Mouse (Mus musculus): ENCODE measurements around the gene Alk. TPM values are rescaled to one million over a fixed set of nuclear protein-coding genes. Genes with fewer than 3 reads are reported as not detected.

The Alk gene
- total and polyA plus RNA-seq, 3 experiments = 0.02 TPM; not detected in 2

- no peak overlapping the region for H3K27ac ChIP-seq
- WGBS = 61% methylated on average over 3 of the region's 3 CpGs
Measured at GRCm38 (mm10) chr17:72285961-72286360, 318.5 kb downstream of the Alk start.

GRCm38 (mm10) chr17:72278296-72278695, 326.1 kb downstream of the Alk start:
- H3K36me3 ChIP-seq (ENCODE audit: control insufficient read depth, insufficient read depth, low read length) = no peaks in the 10 kb centered on the region
- H3K79me2 ChIP-seq (replicated peaks; ENCODE audit: control insufficient read depth, insufficient read depth, low read length) = no peaks in the 10 kb centered on the region
- no peaks in the 10 kb centered on the region for H3K4me1 ChIP-seq (ENCODE audit: control insufficient read depth, insufficient read depth, low read length)
- intact Hi-C loops (cut with DNase I) = no loop called here
- TF ChIP-seq EP300 (IDR thresholded peaks at IDR 0.05; ENCODE audit: insufficient read depth, low read depth, low read length) (no peak), CTCF (IDR thresholded peaks at IDR 0.05) (peak; percentile 15; the same call in 1 of the 2 replicates)
- DNase-seq = no peak
- H3K4me3 ChIP-seq = no peak overlapping the region
- no peaks in the 10 kb centered on the region for H3K27me3 ChIP-seq (ENCODE audit: control insufficient read depth, insufficient read depth, low read length)
- no peak overlapping the region for H3K9ac ChIP-seq (ENCODE audit: low read depth, low read length)
- no peak overlapping the region for H3K27ac ChIP-seq

More at GRCm38 (mm10) chr17:72285961-72286360, 318.5 kb downstream of the Alk start:
- DNase-seq = no peak
- Histone ChIP-seq H3K27me3 (ENCODE audit: control insufficient read depth, insufficient read depth, low read length) (no peaks in the 10 kb centered on the region), H3K79me2 (replicated peaks; ENCODE audit: control insufficient read depth, insufficient read depth, low read length) (no peaks in the 10 kb centered on the region), H3K36me3 (ENCODE audit: control insufficient read depth, insufficient read depth, low read length) (no peaks in the 10 kb centered on the region), H3K9ac (ENCODE audit: low read depth, low read length) (no peak overlapping the region), H3K4me3 (no peak overlapping the region), H3K4me1 (ENCODE audit: control insufficient read depth, insufficient read depth, low read length) (no peaks in the 10 kb centered on the region)
- TF ChIP-seq CTCF (IDR thresholded peaks at IDR 0.05) (no peak), POLR2A (IDR thresholded peaks at IDR 0.05; ENCODE audit: insufficient read depth, low read depth, low read length) (no peak), EP300 (IDR thresholded peaks at IDR 0.05; ENCODE audit: insufficient read depth, low read depth, low read length) (no peak)
- intact Hi-C loops (cut with DNase I) = no loop called here

- Histone ChIP-seq H3K4me1 (ENCODE audit: control insufficient read depth, insufficient read depth, low read length) (no peaks in the 10 kb centered on the region), H3K4me3 (no peak overlapping the region), H3K27me3 (ENCODE audit: control insufficient read depth, insufficient read depth, low read length) (no peaks in the 10 kb centered on the region), H3K36me3 (ENCODE audit: control insufficient read depth, insufficient read depth, low read length) (no peaks in the 10 kb centered on the region), H3K27ac (no peak overlapping the region), H3K79me2 (replicated peaks; ENCODE audit: control insufficient read depth, insufficient read depth, low read length) (no peaks in the 10 kb centered on the region), H3K9ac (ENCODE audit: low read depth, low read length) (no peak overlapping the region)
- DNase-seq = no peak
- WGBS = 76% methylated on average over 6 of the region's 6 CpGs
- TF ChIP-seq POLR2A (IDR thresholded peaks at IDR 0.05; ENCODE audit: insufficient read depth, low read depth, low read length) (no peak), EP300 (IDR thresholded peaks at IDR 0.05; ENCODE audit: insufficient read depth, low read depth, low read length) (no peak), CTCF (IDR thresholded peaks at IDR 0.05) (no peak)
- intact Hi-C loops (cut with DNase I) = no loop called here
Measured at GRCm38 (mm10) chr17:72276778-72277177, 327.6 kb downstream of the Alk start.

- Histone ChIP-seq H3K4me3 (no peak overlapping the region), H3K27ac (no peak overlapping the region), H3K4me1 (ENCODE audit: control insufficient read depth, insufficient read depth, low read length) (no peaks in the 10 kb centered on the region), H3K36me3 (ENCODE audit: control insufficient read depth, insufficient read depth, low read length) (no peaks in the 10 kb centered on the region), H3K79me2 (replicated peaks; ENCODE audit: control insufficient read depth, insufficient read depth, low read length) (no peaks in the 10 kb centered on the region), H3K27me3 (ENCODE audit: control insufficient read depth, insufficient read depth, low read length) (no peaks in the 10 kb centered on the region; the same call in 1 of the 2 replicates), H3K9ac (ENCODE audit: low read depth, low read length) (no peak overlapping the region)
- TF ChIP-seq EP300 (IDR thresholded peaks at IDR 0.05; ENCODE audit: insufficient read depth, low read depth, low read length) = no peak
- no peak for TF ChIP-seq CTCF (IDR thresholded peaks at IDR 0.05)
- no peak for TF ChIP-seq POLR2A (IDR thresholded peaks at IDR 0.05; ENCODE audit: insufficient read depth, low read depth, low read length)
- WGBS = 7% methylated on average over 8 of the region's 8 CpGs
- no peak for DNase-seq
- intact Hi-C loops (cut with DNase I) = no loop called here
Measured at GRCm38 (mm10) chr17:72275391-72275904, 329.0 kb downstream of the Alk start.

- WGBS = 86% methylated on average over 5 of the region's 5 CpGs
- no peak for DNase-seq
- intact Hi-C loops (cut with DNase I) = no loop called here
- no peak for TF ChIP-seq POLR2A (IDR thresholded peaks at IDR 0.05; ENCODE audit: insufficient read depth, low read depth, low read length)
- TF ChIP-seq CTCF (IDR thresholded peaks at IDR 0.05) = no peak
- no peak for TF ChIP-seq EP300 (IDR thresholded peaks at IDR 0.05; ENCODE audit: insufficient read depth, low read depth, low read length)
- Histone ChIP-seq H3K4me3 (no peak overlapping the region), H3K36me3 (ENCODE audit: control insufficient read depth, insufficient read depth, low read length) (no peaks in the 10 kb centered on the region), H3K27ac (no peak overlapping the region), H3K27me3 (ENCODE audit: control insufficient read depth, insufficient read depth, low read length) (no peaks in the 10 kb centered on the region; the same call in 1 of the 2 replicates), H3K4me1 (ENCODE audit: control insufficient read depth, insufficient read depth, low read length) (no peaks in the 10 kb centered on the region), H3K9ac (ENCODE audit: low read depth, low read length) (no peak overlapping the region), H3K79me2 (replicated peaks; ENCODE audit: control insufficient read depth, insufficient read depth, low read length) (no peaks in the 10 kb centered on the region)
Measured at GRCm38 (mm10) chr17:72274205-72274604, 330.2 kb downstream of the Alk start.

GRCm38 (mm10) chr17:72271640-72272039, 332.8 kb downstream of the Alk start:
- H3K79me2 ChIP-seq (replicated peaks; ENCODE audit: control insufficient read depth, insufficient read depth, low read length) = no peaks in the 10 kb centered on the region
- WGBS = 82% methylated on average over 1 of the region's 1 CpGs
- TF ChIP-seq CTCF (IDR thresholded peaks at IDR 0.05) (no peak), EP300 (IDR thresholded peaks at IDR 0.05; ENCODE audit: insufficient read depth, low read depth, low read length) (no peak), POLR2A (IDR thresholded peaks at IDR 0.05; ENCODE audit: insufficient read depth, low read depth, low read length) (no peak)

More at GRCm38 (mm10) chr17:72271640-72272039, 332.8 kb downstream of the Alk start:
- Histone ChIP-seq H3K27me3 (ENCODE audit: control insufficient read depth, insufficient read depth, low read length) (no peaks in the 10 kb centered on the region; the same call in 1 of the 2 replicates), H3K9ac (ENCODE audit: low read depth, low read length) (no peak overlapping the region), H3K4me3 (no peak overlapping the region), H3K36me3 (ENCODE audit: control insufficient read depth, insufficient read depth, low read length) (no peaks in the 10 kb centered on the region), H3K4me1 (ENCODE audit: control insufficient read depth, insufficient read depth, low read length) (no peaks in the 10 kb centered on the region), H3K27ac (no peak overlapping the region)
- intact Hi-C loops (cut with DNase I) = no loop called here
- DNase-seq = no peak
